Mouse (Mus musculus) forebrain, embryonic 10.5 days (tissue): ENCODE measurements at regions not wholly inside any gene's neighbourhood (a gene's known extent, or its start where the extent isn't known, plus 50 kb on each side); places are given as distances from the start of the nearest gene placed in this dataset.
A peak's percentile ranks its signal among the peaks of the same experiment; 100 is the strongest.

Experiments
- DNase-seq: peaks from one replicate; pipeline ENCODE4 v3.0.0-alpha.2; 2017; ENCODE audit warnings: low spot score; ENCODE audit errors: extremely low spot score
- H3K27ac ChIP-seq: fragments of 300-500 bp; sonication (generic); 2 replicates; pipeline ENCODE4 v1.5.1; 2016; ENCODE audit warnings: mild to moderate bottlenecking
- H3K27me3 ChIP-seq: fragments of 300-500 bp; sonication (generic); 2 replicates; pipeline ENCODE4 v1.6.1; 2016; ENCODE audit warnings: mild to moderate bottlenecking; ENCODE audit not compliant: poor library complexity, severe bottlenecking
- H3K36me3 ChIP-seq: fragments of 300-500 bp; sonication (generic); replicated peaks from 2 replicates; pipeline ENCODE4 v1.6.1; 2016; ENCODE audit warnings: mild to moderate bottlenecking, moderate library complexity
- H3K4me1 ChIP-seq: fragments of 300-500 bp; sonication (generic); 2 replicates; pipeline ENCODE4 v1.6.1; 2016
- H3K4me3 ChIP-seq: fragments of 300-500 bp; sonication (generic); 2 replicates; pipeline ENCODE4 v1.5.1; 2016; ENCODE audit warnings: mild to moderate bottlenecking, moderate library complexity
- H3K9me3 ChIP-seq: fragments of 300-500 bp; sonication (generic); 2 replicates; pipeline ENCODE4 v1.6.1; 2016; ENCODE audit warnings: mild to moderate bottlenecking, moderate library complexity
- WGBS: fragments of 180-500 bp; shearing (Covaris S2); methylation state at CpG from one replicate; pipeline ENCODE4 v1.1.7; 2016; 5-methylcytosine and 5-hydroxymethylcytosine counted together

GRCm38 (mm10) chr10:96435109-96435508, 181.7 kb upstream of the Btg1 start:
- Histone ChIP-seq H3K27me3 (no peaks in the 10 kb centered on the region), H3K9me3 (no peaks in the 10 kb centered on the region), H3K4me3 (no peak overlapping the region), H3K4me1 (no peaks in the 10 kb centered on the region), H3K36me3 (no peaks in the 10 kb centered on the region), H3K27ac (no peak overlapping the region)
- no peak for DNase-seq
- 89% methylated on average over 6 of the region's 6 CpGs for WGBS

GRCm38 (mm10) chr10:96438398-96439103, 178.3 kb upstream of the Btg1 start:
- no peak overlapping the region for H3K4me3 ChIP-seq
- 92% methylated on average over 11 of the region's 11 CpGs for WGBS
- no peak for DNase-seq
- no peaks in the 10 kb centered on the region for H3K9me3 ChIP-seq
- no peaks in the 10 kb centered on the region for H3K36me3 ChIP-seq
- no peaks in the 10 kb centered on the region for H3K27me3 ChIP-seq
- no peak overlapping the region for H3K27ac ChIP-seq
- H3K4me1 ChIP-seq: no peaks in the 10 kb centered on the region

- Histone ChIP-seq H3K9me3 (no peaks in the 10 kb centered on the region), H3K4me3 (no peak overlapping the region), H3K27ac (no peak overlapping the region), H3K36me3 (no peaks in the 10 kb centered on the region), H3K4me1 (no peaks in the 10 kb centered on the region), H3K27me3 (no peaks in the 10 kb centered on the region)
- no peak for DNase-seq
Observed at GRCm38 (mm10) chr10:96442165-96442564, 174.6 kb upstream of the Btg1 start.

GRCm38 (mm10) chr10:96450266-96450665, 166.5 kb upstream of the Btg1 start:
- peaks cover 13% of the 10 kb centered on the region; the same call in 1 of the 2 replicates for H3K9me3 ChIP-seq
- H3K4me1 ChIP-seq: no peaks in the 10 kb centered on the region
- H3K27ac ChIP-seq: no peak overlapping the region
- H3K4me3 ChIP-seq: no peak overlapping the region
- DNase-seq: no peak
- WGBS: 93% methylated on average over 4 of the region's 4 CpGs
- no peaks in the 10 kb centered on the region for H3K27me3 ChIP-seq
- H3K36me3 ChIP-seq: no peaks in the 10 kb centered on the region

DNA sequence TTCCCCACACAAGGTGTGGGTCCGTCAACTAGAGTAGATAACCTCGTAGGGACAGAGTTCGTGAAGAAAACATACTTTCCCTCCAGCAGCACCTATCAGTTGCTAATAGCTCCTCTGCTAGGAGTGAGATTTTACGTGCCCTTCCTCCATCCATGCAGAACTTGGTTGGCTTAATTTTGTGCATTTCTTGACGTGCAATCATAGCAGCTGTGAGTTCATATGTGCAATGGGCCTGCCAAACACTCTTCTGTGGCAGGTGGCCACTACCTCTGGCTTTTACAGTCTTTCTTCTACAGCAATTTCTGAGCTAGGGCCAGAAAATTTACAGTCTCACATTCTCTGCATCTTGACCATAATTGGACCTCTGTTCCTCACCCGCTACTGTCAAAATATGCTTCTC, 161.9 kb upstream of the Btg1 start:
- Histone ChIP-seq H3K4me3 (no peak overlapping the region), H3K36me3 (no peaks in the 10 kb centered on the region), H3K27me3 (no peaks in the 10 kb centered on the region), H3K4me1 (peaks cover 15% of the 10 kb centered on the region), H3K27ac (no peak overlapping the region), H3K9me3 (peaks cover 11% of the 10 kb centered on the region; the same call in 1 of the 2 replicates)
- no peak for DNase-seq
- WGBS: 90% methylated on average over 6 of the region's 6 CpGs

- 81% methylated on average over 4 of the region's 4 CpGs for WGBS
Observed at GRCm38 (mm10) chr10:96458551-96458950, 158.3 kb upstream of the Btg1 start.

DNA sequence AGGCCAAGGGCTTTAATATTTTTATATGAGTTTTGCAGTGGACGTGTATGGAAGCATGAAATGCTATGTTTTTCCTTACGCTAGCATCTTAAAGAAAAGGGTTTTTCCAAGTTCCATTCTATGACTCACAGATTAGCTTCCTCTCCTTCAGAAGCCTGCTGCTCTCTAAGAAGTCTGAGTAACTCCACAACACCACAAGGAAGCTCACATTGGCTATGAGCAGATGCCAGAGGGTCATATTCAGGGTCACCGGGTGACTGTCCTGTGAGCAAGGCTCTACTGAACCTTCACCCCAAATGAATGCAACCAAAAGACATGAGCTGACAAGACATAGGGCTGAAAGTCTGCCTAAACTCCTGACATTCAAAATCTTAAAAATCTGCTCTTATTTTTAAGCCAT, 157.6 kb upstream of the Btg1 start:
- no peaks in the 10 kb centered on the region for H3K36me3 ChIP-seq
- WGBS: 82% methylated on average over 3 of the region's 3 CpGs
- peak overlapping the region; percentile 80; the same call in 1 of the 2 replicates for H3K27ac ChIP-seq
- no peak for DNase-seq
- peaks cover 36% of the 10 kb centered on the region for H3K4me1 ChIP-seq
- no peaks in the 10 kb centered on the region for H3K9me3 ChIP-seq
- no peak overlapping the region for H3K4me3 ChIP-seq
- H3K27me3 ChIP-seq: no peaks in the 10 kb centered on the region

More at GRCm38 (mm10) chr10:96458551-96458950, 158.3 kb upstream of the Btg1 start:
- peaks cover 36% of the 10 kb centered on the region for H3K4me1 ChIP-seq
- no peak for DNase-seq
- H3K27ac ChIP-seq: no peak overlapping the region; the same call in 1 of the 2 replicates
- H3K9me3 ChIP-seq: no peaks in the 10 kb centered on the region
- no peaks in the 10 kb centered on the region for H3K36me3 ChIP-seq
- no peak overlapping the region for H3K4me3 ChIP-seq
- H3K27me3 ChIP-seq: no peaks in the 10 kb centered on the region

GRCm38 (mm10) chr10:96460151-96460550, 156.7 kb upstream of the Btg1 start:
- Histone ChIP-seq H3K4me1 (peaks cover 36% of the 10 kb centered on the region), H3K27ac (peak overlapping the region; percentile 80), H3K4me3 (peak overlapping the region; percentile 10; the same call in 1 of the 2 replicates), H3K27me3 (no peaks in the 10 kb centered on the region), H3K9me3 (no peaks in the 10 kb centered on the region), H3K36me3 (no peaks in the 10 kb centered on the region)
- DNase-seq: no peak
- 52% methylated on average over 9 of the region's 9 CpGs for WGBS

DNA sequence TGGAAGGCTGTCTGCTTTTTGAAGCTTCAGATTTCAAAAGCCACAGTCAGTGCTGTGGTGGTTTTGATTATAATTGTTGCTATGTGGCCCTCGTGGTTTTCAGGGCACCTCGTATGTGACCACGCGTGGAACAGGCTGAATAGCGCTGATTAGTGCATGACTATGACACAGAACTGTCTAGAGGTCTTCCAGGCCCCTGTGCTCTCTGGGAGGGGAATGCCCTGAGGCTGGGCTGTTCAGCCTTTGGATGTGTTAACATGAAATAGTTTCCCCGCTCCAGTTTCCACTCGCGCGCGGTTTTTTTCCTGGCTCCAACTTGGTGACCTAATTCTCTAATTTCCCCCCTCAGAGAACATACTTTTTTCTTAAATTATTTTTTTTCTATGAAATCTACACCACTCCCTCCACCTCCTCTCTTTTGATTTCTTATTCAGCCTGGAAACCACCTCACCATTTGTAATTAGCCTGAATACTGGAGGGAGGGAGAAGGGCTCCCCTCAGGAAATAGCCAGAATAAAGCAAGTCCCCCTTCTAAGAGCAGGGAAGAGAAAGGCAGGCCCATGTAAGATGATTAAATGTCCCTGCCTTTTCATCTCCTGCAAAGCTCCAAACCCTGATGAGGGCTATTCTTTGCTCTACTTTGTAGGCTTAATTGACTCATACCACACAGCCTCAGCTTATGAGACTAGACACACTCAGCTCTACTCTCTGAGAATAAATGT, 156.0 kb upstream of the Btg1 start:
- peak; percentile 56 for DNase-seq
- Histone ChIP-seq H3K4me1 (peaks cover 36% of the 10 kb centered on the region), H3K9me3 (no peaks in the 10 kb centered on the region), H3K36me3 (no peaks in the 10 kb centered on the region), H3K4me3 (no peak overlapping the region), H3K27me3 (no peaks in the 10 kb centered on the region), H3K27ac (peak overlapping the region; percentile 80)
- WGBS: 36% methylated on average over 10 of the region's 10 CpGs

DNA sequence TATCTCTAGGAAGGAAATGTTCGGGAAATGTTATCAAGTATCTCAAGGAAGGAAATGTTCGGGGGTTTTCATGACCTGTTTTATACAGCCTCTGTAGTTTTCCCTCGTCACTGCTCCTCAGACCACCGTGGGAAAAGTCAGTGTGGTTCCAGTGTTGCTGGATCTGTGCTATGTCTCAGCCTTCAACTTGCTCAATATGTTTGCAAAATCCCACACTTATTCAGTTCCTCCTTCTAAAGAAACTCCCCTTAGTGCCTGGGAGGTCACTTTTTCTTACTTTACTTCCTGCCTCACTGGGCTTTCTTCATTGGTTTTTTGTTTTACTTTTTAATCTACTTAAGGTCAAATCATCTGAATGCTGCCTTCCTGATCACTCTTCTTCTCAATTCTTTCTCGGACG, 150.8 kb upstream of the Btg1 start:
- DNase-seq: no peak

GRCm38 (mm10) chr10:96466845-96467244, 150.0 kb upstream of the Btg1 start:
- no peak for DNase-seq
- peaks cover 11% of the 10 kb centered on the region; the same call in 1 of the 2 replicates for H3K4me1 ChIP-seq
- WGBS: 95% methylated on average over 3 of the region's 3 CpGs
- H3K9me3 ChIP-seq: no peaks in the 10 kb centered on the region
- no peaks in the 10 kb centered on the region for H3K27me3 ChIP-seq
- no peaks in the 10 kb centered on the region for H3K36me3 ChIP-seq
- no peak overlapping the region for H3K4me3 ChIP-seq
- no peak overlapping the region for H3K27ac ChIP-seq

More for the DNA sequence above, 150.8 kb upstream of the Btg1 start:
- H3K9me3 ChIP-seq: no peaks in the 10 kb centered on the region
- H3K27me3 ChIP-seq: no peaks in the 10 kb centered on the region
- H3K4me1 ChIP-seq: peaks cover 17% of the 10 kb centered on the region
- no peak overlapping the region for H3K4me3 ChIP-seq
- 79% methylated on average over 6 of the region's 6 CpGs for WGBS
- H3K36me3 ChIP-seq: no peaks in the 10 kb centered on the region
- no peak overlapping the region for H3K27ac ChIP-seq

- WGBS: 92% methylated on average over 4 of the region's 4 CpGs
- H3K4me3 ChIP-seq: no peak overlapping the region
- H3K4me1 ChIP-seq: peaks cover 7% of the 10 kb centered on the region; the same call in 1 of the 2 replicates
- no peak overlapping the region for H3K27ac ChIP-seq
- no peaks in the 10 kb centered on the region for H3K36me3 ChIP-seq
- no peaks in the 10 kb centered on the region for H3K27me3 ChIP-seq
- no peak for DNase-seq
- no peaks in the 10 kb centered on the region for H3K9me3 ChIP-seq
Observed at GRCm38 (mm10) chr10:96467661-96468060, 149.1 kb upstream of the Btg1 start.

DNA sequence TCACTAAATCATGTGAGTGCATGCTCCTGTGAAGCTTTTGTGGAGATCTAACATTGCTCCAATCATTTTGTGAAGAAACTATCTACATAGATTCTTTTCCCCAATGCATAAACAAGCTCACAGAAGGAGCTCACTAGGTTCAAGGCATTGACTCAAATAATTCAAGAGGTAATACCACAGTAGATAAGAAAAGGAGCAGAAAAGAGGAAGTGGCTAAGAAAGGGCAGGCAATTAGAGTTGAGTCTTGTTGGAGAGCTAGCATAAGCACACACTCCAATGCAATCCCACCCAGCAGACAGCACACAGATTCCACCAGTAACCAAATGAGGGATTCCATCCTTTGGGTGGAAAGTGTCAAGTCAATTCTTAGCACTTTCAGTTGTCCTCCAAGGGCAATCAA, 145.3 kb upstream of the Btg1 start:
- Histone ChIP-seq H3K4me1 (peaks cover 4% of the 10 kb centered on the region; the same call in 1 of the 2 replicates), H3K9me3 (no peaks in the 10 kb centered on the region), H3K36me3 (no peaks in the 10 kb centered on the region), H3K4me3 (no peak overlapping the region), H3K27me3 (no peaks in the 10 kb centered on the region), H3K27ac (no peak overlapping the region)
- no peak for DNase-seq
